Mouse (Mus musculus): ENCODE measurements around the gene Grasp. TPM values are rescaled to one million over a fixed set of nuclear protein-coding genes. Genes with fewer than 3 reads are reported as not detected.

Grasp gene
- total RNA-seq, 4 experiments from 2014 or later, result 56.3 to 63.9 (median 62.1) TPM

GRCm38 (mm10) chr15:101228866-101229590, 5.0 kb downstream of the Grasp start:
- no peak for DNase-seq (ENCODE audit: low spot score in 2 of 2)

GRCm38 (mm10) chr15:101230503-101230902, 6.5 kb downstream of the Grasp start:
- DNase-seq (ENCODE audit: low spot score in 2 of 2), result no peak

GRCm38 (mm10) chr15:101230995-101231647, 7.1 kb downstream of the Grasp start:
- DNase-seq (ENCODE audit: low spot score in 2 of 2), result no peak

GRCm38 (mm10) chr15:101231648-101232180, 7.7 kb downstream of the Grasp start:
- DNase-seq (ENCODE audit: low spot score in 2 of 2), result no peak

GRCm38 (mm10) chr15:101232607-101233006, 8.6 kb downstream of the Grasp start:
- DNase-seq (ENCODE audit: low spot score in 2 of 2), result no peak

GRCm38 (mm10) chr15:101233183-101233582, 9.2 kb downstream of the Grasp start:
- no peak for DNase-seq (ENCODE audit: low spot score in 2 of 2)

GRCm38 (mm10) chr15:101233641-101234275, 9.8 kb downstream of the Grasp start:
- no peak for DNase-seq (ENCODE audit: low spot score in 2 of 2)

- DNase-seq (ENCODE audit: low spot score in 2 of 2), result no peak
Observed at GRCm38 (mm10) chr15:101234611-101235341, 10.8 kb downstream of the Grasp start.

- no peak for DNase-seq (ENCODE audit: low spot score in 2 of 2)
Observed at GRCm38 (mm10) chr15:101235342-101235698, 11.3 kb downstream of the Grasp start.

- DNase-seq (ENCODE audit: low spot score in 2 of 2), result peak in 1 of 2 experiments; percentile 82
Observed at GRCm38 (mm10) chr15:101235728-101236327, 11.8 kb downstream of the Grasp start.

GRCm38 (mm10) chr15:101236878-101237277, 12.9 kb downstream of the Grasp start:
- DNase-seq (ENCODE audit: low spot score in 2 of 2), result no peak

- peak in 1 of 2 experiments; percentile 90 for DNase-seq (ENCODE audit: low spot score in 2 of 2)
Observed at GRCm38 (mm10) chr15:101238885-101239511, 15.0 kb downstream of the Grasp start.

- DNase-seq (ENCODE audit: low spot score in 2 of 2), result no peak
Observed at GRCm38 (mm10) chr15:101239821-101240220, 15.8 kb downstream of the Grasp start.

- peak; percentile 87 to 96 for DNase-seq (ENCODE audit: low spot score in 2 of 2)
Observed at GRCm38 (mm10) chr15:101240799-101241204, 16.8 kb downstream of the Grasp start.

- DNase-seq (ENCODE audit: low spot score in 2 of 2), result no peak
Observed at GRCm38 (mm10) chr15:101241236-101241635, 17.2 kb downstream of the Grasp start.

GRCm38 (mm10) chr15:101241853-101242252, 17.9 kb downstream of the Grasp start:
- DNase-seq (ENCODE audit: low spot score in 2 of 2), result no peak

- no peak for DNase-seq (ENCODE audit: low spot score in 2 of 2)
Observed at GRCm38 (mm10) chr15:101242645-101243044, 18.7 kb downstream of the Grasp start.

GRCm38 (mm10) chr15:101244012-101244411, 20.0 kb downstream of the Grasp start:
- DNase-seq (ENCODE audit: low spot score in 2 of 2), result no peak

- DNase-seq (ENCODE audit: low spot score in 2 of 2), result peak; percentile 83 to 97
Observed at GRCm38 (mm10) chr15:101246231-101247154, 22.5 kb downstream of the Grasp start.

- DNase-seq (ENCODE audit: low spot score in 2 of 2), result no peak
Observed at GRCm38 (mm10) chr15:101247155-101247498, 23.1 kb downstream of the Grasp start.
